Mouse (Mus musculus) testis, postnatal 10 days (tissue): ENCODE measurements at regions not wholly inside any gene's neighbourhood (a gene's known extent, or its start where the extent isn't known, plus 50 kb on each side); places are given as distances from the start of the nearest gene placed in this dataset.

Experiments used
- DNase-seq: peaks from one replicate; pipeline ENCODE4 v3.0.0; 2021; ENCODE audit warnings: low spot score

DNA sequence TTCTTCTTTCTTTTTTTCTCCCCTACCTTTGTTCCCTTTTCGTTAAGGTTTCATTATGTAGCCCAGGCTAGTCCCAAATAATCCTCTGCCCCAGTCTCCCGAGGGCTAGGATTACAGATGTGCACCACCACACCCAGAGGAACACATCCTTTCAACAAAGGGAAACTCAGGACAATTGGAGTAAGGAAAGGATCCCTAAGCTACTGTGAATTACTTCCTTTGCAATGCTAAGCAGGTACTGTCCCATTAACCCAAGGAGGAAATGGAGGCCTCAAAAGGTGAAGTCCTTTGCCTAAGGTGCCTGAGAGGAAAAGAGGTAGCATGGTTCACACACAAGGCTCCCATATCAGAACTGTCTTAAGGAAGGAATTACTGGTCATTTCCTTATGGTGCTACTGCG, 157.2 kb downstream of the En1 start:
- no peak for DNase-seq

DNA sequence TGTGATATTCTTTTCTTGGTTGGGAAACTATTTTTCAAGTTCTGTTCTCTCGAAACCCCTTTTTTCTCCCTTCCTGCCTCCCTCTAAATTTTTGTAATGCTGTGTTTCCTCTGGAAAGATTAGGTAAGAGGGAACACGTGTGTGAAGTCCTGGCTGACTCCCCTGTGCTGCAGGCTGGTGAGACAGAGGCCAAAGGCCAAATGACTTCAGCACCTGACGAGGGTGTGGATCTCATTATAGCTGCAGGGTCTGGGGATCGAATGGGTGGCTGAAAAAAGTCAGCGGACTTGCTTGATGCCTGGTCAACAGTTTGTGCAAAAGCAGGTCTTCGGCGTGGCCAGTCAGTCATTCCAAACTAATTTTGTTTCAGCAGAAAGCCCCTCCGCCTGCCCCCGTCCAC, 159.1 kb downstream of the En1 start:
- no peak for DNase-seq

DNA sequence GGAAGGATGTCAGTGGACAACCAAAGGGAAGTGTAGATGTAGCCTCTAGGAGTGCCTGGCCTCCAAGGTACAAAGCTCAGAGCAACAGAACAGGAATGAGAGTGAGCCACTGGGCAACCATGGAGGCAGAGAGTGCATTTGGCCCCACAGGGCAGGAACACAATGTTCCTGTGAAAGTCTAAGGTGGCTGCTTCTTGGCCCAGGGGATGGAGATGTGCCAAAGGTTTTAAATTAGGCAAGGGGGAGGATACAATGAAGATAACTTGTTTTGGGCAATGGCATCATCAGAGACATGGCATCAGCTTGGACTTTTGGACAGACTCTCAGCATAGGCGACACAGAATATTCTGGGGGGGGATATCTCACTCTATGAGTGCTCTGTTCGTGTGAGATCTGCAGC, 160.3 kb downstream of the En1 start:
- no peak for DNase-seq

DNA sequence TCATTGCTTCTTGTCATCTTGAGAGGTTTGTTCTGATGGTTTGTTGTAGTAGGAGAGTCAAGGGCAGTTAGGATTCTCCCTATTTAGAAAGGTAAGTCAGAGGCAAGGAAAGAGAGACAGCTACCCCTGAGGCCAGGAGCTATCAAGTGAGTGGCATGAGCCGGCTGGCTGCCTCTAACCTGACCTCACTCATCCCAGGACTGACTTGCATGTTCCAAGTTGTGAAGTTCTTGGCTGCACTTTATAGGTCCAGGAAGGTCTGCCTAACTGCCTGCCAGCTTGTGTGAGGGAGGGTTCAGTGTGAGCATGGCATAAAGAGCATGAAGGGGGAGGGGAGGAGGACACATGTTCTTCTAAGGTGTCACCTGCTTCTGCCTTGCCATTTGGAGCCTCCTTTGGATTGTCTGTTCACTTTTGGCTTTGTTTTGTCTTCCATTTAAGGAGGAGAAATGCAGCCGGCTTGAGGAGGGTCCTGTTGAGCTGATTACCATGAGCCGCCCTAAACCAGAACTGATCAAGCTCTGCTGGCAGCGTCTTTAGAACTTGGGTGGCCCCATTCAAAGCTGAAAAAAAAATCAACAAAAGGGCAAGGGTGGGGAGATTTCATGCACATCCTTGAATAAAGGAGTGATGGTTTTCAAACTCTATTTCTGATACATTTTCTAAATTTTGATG, 160.8 kb downstream of the En1 start:
- DNase-seq, result no peak

DNA sequence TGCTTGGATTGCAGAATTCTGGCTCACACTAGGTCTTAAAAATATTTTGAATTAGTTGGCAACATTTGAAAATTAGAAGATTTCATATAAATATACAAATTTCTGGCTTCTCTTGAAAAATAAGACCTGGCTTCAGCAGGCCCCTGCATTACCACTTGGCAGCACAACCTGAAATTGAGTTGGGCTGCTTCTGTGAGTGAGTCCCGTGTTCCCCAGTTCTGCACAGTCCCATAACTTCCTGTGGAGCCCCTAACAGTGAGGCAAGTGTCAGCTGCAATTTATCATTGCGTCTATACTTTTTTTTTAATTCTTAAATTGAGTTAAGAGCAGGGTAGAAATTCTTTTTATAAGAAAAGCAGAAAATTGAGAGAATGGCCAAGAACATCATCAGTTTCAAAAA, 164.8 kb downstream of the En1 start:
- no peak for DNase-seq

DNA sequence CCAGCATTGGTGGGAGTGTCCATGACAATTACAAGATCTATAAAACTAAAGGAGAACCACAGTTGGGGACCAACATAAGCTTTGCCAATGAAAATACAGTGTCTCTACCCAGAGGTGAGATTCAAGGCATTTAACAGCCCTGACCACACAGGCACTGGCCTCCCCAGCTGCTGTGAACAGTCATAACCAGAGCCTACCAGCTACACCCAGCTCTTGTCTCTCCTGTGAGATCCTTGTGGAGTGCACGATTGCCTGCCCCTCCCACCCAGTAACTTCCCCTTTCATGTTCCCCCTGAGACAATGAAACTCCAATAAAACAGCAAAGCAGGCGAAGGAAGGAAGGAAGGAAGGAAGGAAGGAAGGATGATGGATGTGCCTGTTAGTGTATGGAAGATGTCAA, 169.1 kb downstream of the En1 start:
- DNase-seq, result no peak

DNA sequence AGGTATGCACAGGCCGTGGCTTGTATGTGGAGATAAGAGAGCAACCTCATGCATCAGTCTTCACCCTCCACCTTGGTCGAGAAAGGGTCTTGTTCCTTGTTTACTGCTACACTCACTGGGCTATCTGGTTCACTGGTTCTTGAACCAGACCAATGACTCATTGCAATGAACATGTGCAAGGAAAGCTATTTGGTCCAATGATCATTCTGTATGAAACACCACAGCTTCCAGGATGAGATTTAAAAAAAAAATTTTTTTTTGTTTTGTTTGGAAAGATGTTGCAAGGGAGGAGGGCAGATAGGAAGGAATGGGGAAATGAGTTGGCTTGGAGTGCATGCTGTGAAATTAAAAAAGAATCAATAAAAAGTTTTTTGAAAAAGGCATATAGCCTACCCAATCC, 174.7 kb downstream of the En1 start:
- no peak for DNase-seq

DNA sequence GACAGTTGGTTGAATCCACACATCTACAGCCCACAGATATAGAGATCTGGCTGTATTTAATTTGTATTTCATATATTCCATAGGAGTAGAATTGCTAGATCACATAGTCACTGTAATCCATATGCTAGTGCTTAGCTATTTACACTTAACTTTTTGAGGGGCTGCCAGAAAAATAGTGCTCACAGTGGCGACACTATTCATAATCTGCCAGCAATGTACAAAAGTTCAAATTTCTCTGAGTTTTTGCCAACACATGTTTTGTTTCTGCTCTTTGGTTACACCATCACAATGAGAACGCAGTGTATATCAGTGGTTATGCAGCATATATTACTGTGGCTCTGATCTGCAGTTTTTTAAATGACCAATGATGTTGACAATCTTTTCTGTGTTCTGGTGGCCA, 175.2 kb downstream of the En1 start:
- DNase-seq, result no peak

DNA sequence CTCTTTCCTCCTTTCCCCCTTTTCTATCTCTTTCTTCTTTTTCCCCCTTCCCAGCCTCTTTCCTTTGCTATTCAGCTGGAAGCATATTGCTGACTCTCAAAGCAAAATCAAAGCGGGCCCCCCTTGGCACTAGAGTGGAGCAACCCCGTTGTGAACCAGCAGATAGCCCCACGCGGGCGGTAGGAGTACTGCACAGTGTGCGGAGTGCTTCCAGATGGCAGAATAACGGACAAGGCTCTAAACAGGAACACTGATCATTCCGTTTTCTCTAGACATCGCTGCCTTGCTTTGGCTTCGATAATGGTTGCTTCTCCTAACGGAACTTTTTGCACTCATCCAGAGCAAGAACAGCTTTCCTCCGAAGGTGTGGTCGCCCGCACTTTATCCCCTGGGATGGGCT, 193.0 kb downstream of the En1 start:
- peak; percentile 45 for DNase-seq

DNA sequence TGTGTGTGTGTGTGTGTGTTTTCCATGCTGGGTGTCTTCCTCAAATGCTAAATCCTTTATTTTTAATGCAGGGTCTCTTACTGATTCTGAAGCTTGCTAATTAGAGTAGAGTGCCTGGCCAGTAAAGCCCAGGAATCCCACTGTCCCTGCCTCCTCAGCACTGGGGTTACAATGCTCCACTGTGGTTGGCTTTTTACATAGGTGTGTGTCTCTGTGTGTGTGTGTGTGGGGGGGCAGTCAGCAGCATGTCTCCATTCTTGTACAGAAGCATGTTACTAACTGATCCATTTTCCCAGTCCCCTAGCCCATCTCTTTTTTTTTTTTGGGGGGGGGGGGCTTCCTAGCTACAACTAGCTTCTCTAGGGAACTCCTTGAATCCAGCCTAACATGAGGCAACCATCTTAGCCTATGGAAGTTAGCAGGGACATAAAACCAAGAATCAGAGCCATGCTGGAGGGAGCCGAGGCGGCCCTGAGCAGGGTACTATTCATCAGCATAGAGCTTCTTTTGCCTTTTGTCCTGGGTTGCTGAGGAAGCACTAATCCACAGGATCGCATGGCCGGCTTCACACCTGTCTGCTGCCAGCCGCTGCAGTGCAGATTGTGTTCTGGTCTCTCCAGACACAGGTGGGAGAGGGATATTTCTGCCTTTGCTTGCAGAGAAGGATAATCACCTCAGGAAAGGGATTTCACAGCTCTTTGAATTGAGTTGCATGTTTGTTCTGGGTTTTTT, 199.2 kb downstream of the En1 start:
- no peak for DNase-seq

DNA sequence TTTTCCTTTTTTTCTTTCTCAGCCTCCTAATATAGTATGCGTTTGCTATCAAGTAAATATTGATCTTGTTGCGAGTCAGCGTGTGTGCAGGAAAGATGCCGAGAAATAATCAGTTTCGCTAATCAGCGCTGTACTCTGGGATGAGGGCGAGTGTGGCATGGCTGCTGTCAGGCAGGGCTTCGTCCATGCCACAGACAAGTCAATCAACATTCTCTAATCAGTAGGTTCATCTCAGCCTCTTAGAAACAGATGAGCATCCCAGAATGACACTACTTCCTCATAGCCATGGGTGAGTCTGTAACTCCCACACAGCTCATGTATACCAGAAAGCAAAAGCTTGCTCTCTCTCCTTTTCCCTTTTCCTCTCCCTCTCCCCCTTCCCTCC, 199.8 kb downstream of the En1 start:
- DNase-seq, result no peak

DNA sequence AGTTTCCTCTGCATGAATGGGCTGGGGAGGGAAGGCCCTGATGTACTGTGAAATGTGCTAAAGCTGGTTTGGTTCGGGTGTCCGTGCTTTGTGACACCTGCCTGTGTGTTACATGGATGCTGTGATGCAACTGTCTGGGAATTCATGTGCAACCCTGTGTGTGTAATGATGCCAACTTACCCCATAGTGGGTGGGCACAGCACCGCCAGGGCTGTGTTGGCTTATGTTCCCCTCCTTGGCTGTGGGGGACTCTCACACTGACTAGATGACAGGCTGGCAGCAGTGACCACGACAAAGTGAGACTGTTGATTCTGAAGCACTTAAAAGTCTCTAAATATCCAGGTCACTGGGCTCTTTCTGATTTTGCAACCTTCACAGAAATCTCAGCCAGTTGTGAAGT, 212.2 kb downstream of the En1 start:
- no peak for DNase-seq

DNA sequence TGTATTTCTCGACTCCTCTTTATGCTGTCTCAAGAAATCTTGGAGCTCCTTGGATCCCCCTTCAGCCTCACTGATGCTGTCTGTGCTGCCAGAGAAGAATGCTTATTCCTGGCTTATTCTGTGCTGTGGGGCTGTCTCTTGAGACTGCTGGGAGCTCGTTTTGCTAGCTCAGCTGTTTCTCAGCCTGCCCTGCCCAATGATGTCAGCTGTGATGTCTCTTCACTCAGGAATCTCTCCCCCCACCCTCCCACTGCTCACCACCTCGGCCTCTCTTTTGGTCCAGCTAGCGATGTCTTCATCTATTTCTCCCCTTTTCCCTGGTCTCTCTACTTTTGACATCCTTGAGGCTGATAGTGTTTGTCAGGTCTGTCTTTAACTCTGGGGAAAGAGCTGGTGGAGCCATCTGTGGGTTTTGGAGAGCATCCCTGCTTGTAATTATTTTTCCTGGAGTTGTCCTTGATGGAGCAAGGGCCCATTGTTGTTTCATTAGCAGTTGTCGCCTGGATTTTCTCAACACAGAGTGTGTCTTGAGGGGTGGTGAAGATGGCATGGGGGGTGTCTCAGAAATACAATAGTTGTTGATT, 214.1 kb downstream of the En1 start:
- no peak for DNase-seq

DNA sequence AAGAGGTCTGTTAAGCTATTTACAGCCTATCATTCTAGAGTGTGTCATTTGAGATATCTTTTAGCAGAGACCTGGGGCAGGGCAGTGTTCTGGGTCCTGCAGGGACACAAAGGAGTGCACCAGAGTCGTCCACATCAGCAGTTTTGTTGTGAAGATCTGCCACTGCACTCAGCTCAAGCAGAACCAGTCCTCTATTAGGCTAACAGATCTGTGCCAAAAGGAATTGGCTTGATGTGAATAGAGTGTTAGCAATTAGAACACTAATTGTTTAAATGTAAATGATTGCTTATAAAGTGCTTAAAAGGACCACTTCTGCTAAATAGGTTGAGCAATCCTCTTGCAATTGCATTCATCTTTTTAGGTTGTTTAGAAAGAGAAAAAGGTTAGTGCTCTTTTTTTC, 215.3 kb downstream of the En1 start:
- DNase-seq, result no peak

DNA sequence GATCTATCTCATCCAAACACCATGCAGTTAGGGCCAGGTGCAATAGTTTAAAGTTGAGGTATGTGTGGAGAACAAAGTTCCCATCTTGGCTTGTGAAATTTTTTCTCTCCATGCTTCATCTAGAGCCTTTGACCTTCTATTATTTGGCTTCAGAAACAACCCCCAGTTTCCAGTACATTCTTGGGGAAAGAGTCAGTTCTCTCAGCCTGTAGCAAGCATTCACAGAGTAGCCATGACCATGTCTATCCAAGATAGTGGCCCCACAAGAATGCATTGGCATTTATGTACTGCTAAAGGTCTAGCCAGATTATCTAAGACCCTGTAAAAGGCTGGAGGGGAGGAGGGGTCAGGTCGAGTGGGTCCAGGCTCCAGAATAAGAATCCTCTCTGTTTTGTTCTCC, 229.8 kb downstream of the En1 start:
- DNase-seq, result no peak

DNA sequence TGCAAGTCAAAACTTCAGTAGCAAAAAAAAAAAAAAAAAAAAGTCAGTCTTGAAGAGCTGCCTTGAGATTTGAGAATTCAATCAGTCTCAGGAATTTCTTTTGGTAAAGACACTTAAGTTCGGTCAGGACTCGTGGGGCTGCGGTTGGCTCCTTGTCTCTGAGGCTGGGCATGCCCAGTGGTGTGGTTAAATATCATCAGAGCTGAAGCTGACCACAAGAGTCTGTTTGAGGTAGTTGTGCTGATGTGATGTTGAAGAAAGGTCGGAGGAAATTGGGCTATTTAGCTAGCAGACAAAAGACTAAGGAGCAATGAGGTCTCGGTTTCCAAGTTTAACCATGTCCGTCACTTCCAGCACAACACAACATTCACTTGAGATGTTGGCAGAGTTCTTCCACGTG, 240.4 kb downstream of the En1 start:
- DNase-seq, result no peak

DNA sequence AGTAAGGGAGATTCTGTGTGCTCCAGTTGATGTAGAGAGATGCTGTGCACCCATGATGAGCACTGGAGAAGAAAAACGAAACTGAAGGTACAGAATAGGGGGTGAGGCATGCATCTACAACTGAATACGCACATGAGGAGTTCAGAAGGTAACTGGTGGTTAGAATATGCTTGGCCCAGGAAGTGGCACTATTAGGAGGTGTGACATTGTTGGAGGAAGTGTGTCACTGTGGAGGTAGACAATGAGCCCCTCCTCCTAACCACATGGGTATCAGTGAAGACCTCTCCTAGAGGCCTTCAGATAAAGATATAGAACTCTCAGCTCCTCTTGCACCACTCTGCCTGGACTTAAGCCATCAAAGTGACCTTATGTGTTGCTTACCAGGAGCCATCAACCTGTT, 243.9 kb downstream of the En1 start:
- DNase-seq, result no peak

DNA sequence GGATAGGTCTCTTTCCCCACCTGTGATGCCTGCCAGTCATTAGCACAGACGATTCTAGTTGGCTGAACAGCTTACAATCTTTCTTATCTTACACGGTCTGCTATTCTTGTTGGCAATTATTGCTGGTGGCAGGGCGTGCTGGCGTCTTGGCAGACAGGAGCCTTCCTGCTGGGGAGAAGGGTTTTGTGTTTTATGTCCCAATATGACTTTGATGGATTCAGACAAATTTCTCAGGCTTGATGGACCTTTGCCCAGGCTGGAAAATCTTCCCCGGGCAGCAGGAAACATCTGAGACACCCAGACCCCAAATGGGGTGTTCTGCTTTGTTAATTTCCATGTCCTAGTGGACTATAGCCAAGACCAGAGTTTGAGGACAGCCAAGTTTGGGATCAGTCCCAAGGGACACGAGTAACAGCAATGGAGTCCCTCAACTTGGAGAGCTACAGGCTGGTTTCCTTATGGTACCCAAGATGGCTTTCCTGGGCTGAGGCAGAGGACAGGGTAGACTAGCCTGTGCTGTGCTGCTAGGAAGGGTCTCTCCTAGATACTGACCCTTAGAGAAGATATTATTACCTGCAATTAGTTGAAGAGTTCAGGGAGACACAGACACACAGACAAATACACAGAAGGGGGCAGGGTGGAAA, 249.8 kb downstream of the En1 start:
- no peak for DNase-seq

DNA sequence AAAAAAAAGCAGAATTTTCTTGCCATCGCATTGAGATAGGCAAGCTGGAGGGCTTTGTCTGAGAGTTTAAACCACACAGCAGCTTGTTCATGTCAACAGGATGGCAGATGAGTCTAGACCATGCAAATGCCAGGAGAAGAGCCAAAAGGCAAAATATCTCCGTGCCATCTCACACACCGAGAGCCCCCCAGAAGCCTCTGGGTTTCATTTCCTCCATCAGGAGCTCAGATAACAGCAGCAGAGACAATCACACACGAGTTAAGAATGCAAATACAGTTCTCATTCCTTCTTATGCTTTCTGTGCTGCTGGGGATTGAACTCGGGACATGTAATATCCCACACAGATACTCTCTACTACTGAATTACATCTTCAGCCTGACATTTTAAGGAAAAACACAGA, 255.3 kb downstream of the En1 start:
- no peak for DNase-seq

DNA sequence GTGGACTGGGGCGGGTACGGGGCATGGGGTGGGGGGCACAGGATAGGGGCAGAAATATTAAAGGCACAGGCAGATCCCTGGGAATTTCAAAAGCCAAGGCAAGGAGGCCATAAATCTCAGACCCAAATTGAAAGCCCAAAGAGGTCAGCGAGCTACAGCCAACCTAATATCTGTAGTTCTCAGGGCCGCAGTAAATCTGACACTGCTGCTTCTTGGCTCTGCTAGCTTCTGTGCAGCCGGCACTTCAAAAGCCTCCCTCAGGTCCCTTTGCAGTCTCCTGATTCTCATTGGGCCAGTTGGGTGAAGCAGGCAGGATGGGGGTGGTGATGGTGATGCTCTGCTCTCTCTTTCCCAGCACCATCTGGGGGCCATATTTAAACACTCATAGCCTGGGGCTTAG, 257.3 kb downstream of the En1 start:
- DNase-seq, result no peak

DNA sequence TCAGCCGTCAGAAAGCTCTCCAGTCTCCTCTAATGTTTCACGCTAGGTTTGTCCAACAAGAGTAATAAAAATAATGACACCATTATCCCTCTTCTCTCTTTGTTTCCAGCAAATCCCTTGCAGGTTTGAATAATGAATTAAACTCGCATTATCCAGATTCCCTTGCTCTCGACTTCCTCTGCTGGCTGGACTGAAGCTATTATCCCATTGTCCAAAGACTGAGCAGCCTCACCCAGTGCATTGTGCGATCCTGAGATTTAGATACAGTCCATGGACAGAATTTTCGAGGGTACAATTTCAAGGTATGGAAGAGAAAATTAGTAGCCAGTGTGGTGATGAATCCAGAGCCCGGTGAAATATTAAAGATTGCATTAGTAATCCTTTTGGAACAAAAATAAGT, 270.3 kb downstream of the En1 start:
- no peak for DNase-seq

DNA sequence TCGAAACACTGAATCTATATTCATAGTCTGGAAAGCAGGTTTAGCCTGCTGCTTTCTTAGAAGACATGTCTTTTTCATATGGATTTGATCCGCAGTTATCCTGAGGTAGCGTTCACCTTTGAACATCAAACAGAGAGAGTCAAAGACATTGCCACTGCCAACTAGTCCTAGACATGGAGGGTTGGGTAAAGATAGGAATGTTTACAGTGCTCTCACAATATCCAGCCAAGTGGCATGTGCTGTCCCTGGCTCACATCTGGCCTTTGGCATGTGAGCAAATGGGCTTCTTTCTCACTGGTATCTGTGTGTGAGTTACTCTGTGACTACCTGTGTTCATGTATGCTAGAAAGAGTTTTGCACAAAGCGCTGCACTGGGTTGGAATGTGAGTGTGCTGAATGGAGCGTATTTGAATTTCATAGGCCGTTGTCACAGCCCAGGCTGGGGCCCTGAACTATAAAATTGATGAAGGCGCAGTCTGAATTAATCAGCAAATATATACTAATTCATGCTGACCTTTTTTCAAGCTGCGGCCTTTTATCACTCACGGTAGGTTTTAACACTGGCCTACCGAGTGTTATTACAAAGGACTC, 280.8 kb downstream of the En1 start:
- no peak for DNase-seq

DNA sequence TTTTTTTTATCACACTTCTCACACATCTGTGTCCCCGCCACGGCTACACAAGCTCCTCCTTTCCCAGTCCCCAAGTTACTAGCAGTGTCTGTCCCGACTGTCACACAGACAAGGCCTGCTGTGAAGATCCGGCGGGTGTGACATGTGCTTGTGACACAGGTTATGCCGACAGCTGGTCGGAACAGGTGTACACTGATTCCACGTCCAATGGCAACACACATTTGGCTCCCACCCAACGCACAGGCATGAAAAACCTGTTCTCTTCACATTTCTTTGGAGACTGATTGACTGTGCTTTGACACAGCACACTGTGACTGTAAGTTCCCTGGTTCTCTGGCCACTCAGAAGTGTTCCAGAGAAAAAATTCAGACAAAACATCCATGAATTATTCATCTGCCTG, 281.4 kb downstream of the En1 start:
- no peak for DNase-seq
